In the genomic region with DNA sequence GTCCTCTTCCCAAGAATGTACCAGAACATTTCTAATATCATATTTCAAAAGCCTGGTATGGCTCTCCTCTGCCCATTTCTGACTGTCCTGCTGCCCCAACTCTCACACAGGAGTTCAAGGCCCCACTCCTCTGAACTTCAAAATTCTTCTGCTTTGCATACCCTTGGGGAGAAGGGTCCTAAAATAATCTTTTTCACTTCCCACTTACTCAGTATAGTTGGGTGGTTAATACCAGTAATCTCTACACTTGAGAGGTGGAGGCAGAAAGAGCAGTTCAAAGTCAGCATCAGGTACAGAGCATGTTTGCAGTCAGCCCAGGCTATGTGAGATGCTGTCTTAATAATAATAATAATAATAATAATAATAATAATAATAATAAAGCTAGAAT, we compare ENCODE assay signal across 27 mouse cellular contexts. TPM values are rescaled to one million over a fixed set of nuclear protein-coding genes. Genes with fewer than 3 reads are reported as not detected.
"Had no signal": no experiment of that assay in that cellular context is flagged by ENCODE, and none has a peak within 500 bp of the region (broad histone marks: within the 10 kb centered on the region; RNA-seq: fewer than 3 reads in every experiment).

No protein-coding gene starts in this region.

- H3K4me2 ChIP-seq: intestine, embryonic 15.5 days; kidney, embryonic 15.5 days; limb, embryonic 12.5 days; limb, embryonic 15.5 days; liver, embryonic 11.5 days; lung, embryonic 14.5 days; neural tube, embryonic 12.5 days; neural tube, embryonic 15.5 days; stomach, embryonic 15.5 days had no signal

- ATAC-seq: liver, postnatal 0 days; lung, postnatal 0 days had no signal

- H3K9ac ChIP-seq: intestine, embryonic 15.5 days; kidney, embryonic 15.5 days; limb, embryonic 12.5 days; limb, embryonic 15.5 days; liver, embryonic 14.5 days; liver, postnatal 0 days; lung, embryonic 14.5 days; neural tube, embryonic 12.5 days; neural tube, embryonic 15.5 days; stomach, embryonic 15.5 days had no signal

- H3K9me3 ChIP-seq: intestine, embryonic 15.5 days; kidney, embryonic 15.5 days; limb, embryonic 12.5 days; limb, embryonic 15.5 days; neural tube, embryonic 12.5 days; neural tube, embryonic 15.5 days; stomach, embryonic 15.5 days had no signal

- DNase-seq: kidney, adult 8-10 months; kidney, postnatal 10 days; kidney, postnatal 36 days; layer of hippocampus, postnatal 36 days; left cerebral cortex, postnatal 4 days; liver, postnatal 0 days; lung, embryonic 14.5 days; midbrain, embryonic 14.5 days; retina, postnatal 1 day; right cerebral cortex, postnatal 25 days; thymus, postnatal 36 days had no signal

- H3K4me3 ChIP-seq: intestine, embryonic 15.5 days; kidney, embryonic 15.5 days; left cerebral cortex, adult 2 months; limb, embryonic 12.5 days; limb, embryonic 15.5 days; neural tube, embryonic 12.5 days; neural tube, embryonic 15.5 days; stomach, embryonic 15.5 days had no signal

- H3K36me3 ChIP-seq: intestine, embryonic 15.5 days; kidney, embryonic 15.5 days; limb, embryonic 12.5 days; limb, embryonic 15.5 days; neural tube, embryonic 12.5 days; neural tube, embryonic 15.5 days; stomach, embryonic 15.5 days had no signal

- H3K4me1 ChIP-seq: intestine, embryonic 15.5 days; kidney, embryonic 15.5 days; limb, embryonic 12.5 days; limb, embryonic 15.5 days; neural tube, embryonic 15.5 days; stomach, embryonic 15.5 days had no signal

- H3K27ac ChIP-seq: intestine, embryonic 15.5 days; kidney, embryonic 15.5 days; left cerebral cortex, adult 2 months; limb, embryonic 12.5 days; limb, embryonic 15.5 days; liver, embryonic 14.5 days; macrophage; neural tube, embryonic 12.5 days; neural tube, embryonic 15.5 days; stomach, embryonic 15.5 days had no signal

- H3K27me3 ChIP-seq: intestine, embryonic 15.5 days; kidney, embryonic 15.5 days; limb, embryonic 12.5 days; limb, embryonic 15.5 days; neural tube, embryonic 12.5 days; neural tube, embryonic 15.5 days; stomach, embryonic 15.5 days had no signal

RNA-seq across cellular contexts. Expression of gene Kcnmb3, which starts 1.1 kb away (rescaled TPM):
- total RNA-seq: left cerebral cortex, adult 2 months; megakaryocyte, adult 5-6 weeks; midbrain, postnatal 0 days had no signal
- polyA plus RNA-seq: intestine, embryonic 15.5 days; kidney, embryonic 15.5 days; limb, embryonic 15.5 days; liver, embryonic 14.5 days; liver, postnatal 0 days; macrophage; neural tube, embryonic 15.5 days; small intestine, adult 2 months; urinary bladder, adult 2 months had no signal
